Mouse (Mus musculus): ENCODE measurements around the gene OR5BS1P. TPM values are rescaled to one million over a fixed set of nuclear protein-coding genes. Genes with fewer than 3 reads are reported as not detected.
"Not testable (repeated sequence)": the region's sequence is repeated elsewhere in the genome, so short reads cannot be mapped to it uniquely, and the experiment has no call there.

The OR5BS1P gene
- polyA plus RNA-seq (2012; rRNA removed): 0.03 and 0.05 TPM in 2 replicates

DNA sequence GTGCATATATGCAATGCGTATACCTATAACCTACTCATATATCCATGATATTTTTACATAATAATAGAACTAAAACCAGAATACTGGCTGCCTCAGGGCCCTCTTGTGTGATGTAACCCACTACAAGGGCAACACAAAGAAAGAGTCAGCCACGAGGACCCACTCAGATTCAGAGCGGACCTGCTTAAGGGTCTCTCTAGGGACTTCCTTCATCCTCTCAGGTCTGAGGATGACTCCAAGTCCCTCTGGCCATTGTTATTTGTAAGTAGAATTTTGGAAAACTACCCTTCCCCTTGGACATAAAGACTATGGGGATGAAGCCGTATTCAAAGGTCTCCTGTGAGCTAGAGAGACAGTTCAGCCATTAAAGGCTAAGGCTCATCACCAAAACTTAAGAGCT, at the start of gene OR5BS1P:
TSS of gene OR5BS1P (plus strand) at position 301 of the 400 bp plus-strand sequence.
- no peak for DNase-seq
- TF ChIP-seq POLR2A (IDR thresholded peaks at IDR 0.05; ENCODE audit: borderline replicate concordance, extremely low read depth, low read depth, low read length): no peak
- WGBS: 95% methylated on average over 4 of the region's 4 CpGs
- no peak within 1 kb of the TSS for H3K4me3 ChIP-seq (replicated peaks; ENCODE audit: extremely low read depth, low read depth, low read length)
- H3K4me1 ChIP-seq (ENCODE audit: control insufficient read depth, insufficient read depth, low read length): no peaks in the 10 kb centered on the region

DNA sequence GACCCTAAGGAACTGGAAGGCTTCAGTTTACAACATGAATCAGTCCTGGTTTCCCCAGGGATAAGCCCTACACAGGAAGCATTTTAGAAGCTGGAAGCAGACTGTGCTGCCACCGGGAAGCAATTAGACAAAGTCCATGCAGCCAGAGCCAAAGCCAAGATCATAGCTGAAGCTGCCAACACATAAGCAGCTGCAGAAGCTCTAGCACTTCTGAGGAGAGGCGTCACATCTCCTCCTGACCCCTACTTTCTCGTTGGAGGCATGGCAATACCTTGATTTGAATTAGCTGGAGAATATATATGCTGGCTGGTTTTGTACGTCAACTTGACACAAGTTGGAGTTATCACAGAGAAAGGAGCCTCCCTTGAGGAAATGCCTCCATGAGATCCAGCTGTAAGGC, 48.8 kb upstream of the OR5BS1P start:
- WGBS: 47% methylated on average over 4 of the region's 4 CpGs
- Histone ChIP-seq H3K4me1 (ENCODE audit: control insufficient read depth, insufficient read depth, low read length) (no peaks in the 10 kb centered on the region), H3K4me3 (replicated peaks; ENCODE audit: extremely low read depth, low read depth, low read length) (no peak overlapping the region)
- no peak for TF ChIP-seq POLR2A (IDR thresholded peaks at IDR 0.05; ENCODE audit: borderline replicate concordance, extremely low read depth, low read depth, low read length)
- TF ChIP-seq CTCF (IDR thresholded peaks at IDR 0.05; ENCODE audit: insufficient read depth, low read length): no peak
- DNase-seq: no peak

DNA sequence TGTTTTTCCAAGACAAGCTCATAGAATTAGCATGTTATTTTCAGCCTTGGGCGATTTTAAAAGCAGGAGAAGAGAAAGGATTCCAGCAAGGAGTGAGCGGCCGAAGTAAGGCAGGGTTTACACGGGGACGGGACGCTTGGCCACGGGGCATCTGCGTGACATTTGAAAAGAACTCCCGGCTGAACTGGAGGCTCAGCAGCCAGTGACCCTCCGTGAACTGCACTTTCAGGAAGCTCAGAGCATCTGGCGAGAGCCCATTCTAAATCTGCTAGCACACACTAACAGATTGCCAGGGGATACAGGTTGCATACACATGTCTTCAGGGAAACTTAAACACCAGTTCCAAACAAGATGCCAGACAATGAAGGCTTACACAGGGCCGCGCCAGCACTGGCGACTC, 45.4 kb upstream of the OR5BS1P start:
- TF ChIP-seq CTCF (IDR thresholded peaks at IDR 0.05; ENCODE audit: insufficient read depth, low read length): no peak
- no peak for TF ChIP-seq POLR2A (IDR thresholded peaks at IDR 0.05; ENCODE audit: borderline replicate concordance, extremely low read depth, low read depth, low read length)
- no peak overlapping the region for H3K4me3 ChIP-seq (replicated peaks; ENCODE audit: extremely low read depth, low read depth, low read length)
- no peak for DNase-seq
- H3K4me1 ChIP-seq (ENCODE audit: control insufficient read depth, insufficient read depth, low read length): no peaks in the 10 kb centered on the region
- 44% methylated on average over 14 of the region's 14 CpGs for WGBS

DNA sequence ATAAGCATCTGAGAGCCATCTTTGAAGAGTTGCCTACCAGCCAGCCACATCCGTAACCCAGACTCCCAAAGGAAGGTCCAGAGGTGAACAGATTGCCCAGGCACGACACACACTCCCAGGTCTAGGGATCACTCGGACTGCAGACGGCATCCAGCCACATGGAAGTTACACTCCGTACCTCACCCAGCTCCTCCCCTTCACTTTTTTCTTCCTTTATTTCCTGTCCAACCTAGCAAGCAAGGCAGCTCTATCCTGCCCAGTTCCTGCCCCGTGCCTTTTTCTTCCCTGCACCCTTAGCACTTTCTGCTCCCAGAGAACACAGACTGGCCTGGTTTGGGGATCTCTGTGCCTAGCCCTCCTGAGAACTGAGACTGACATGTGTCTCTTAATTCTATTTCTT, 44.9 kb upstream of the OR5BS1P start:
- WGBS: 24% methylated on average over 6 of the region's 6 CpGs
- H3K4me1 ChIP-seq (ENCODE audit: control insufficient read depth, insufficient read depth, low read length): no peaks in the 10 kb centered on the region
- DNase-seq: no peak
- H3K4me3 ChIP-seq (replicated peaks; ENCODE audit: extremely low read depth, low read depth, low read length): no peak overlapping the region
- no peak for TF ChIP-seq CTCF (IDR thresholded peaks at IDR 0.05; ENCODE audit: insufficient read depth, low read length)

DNA sequence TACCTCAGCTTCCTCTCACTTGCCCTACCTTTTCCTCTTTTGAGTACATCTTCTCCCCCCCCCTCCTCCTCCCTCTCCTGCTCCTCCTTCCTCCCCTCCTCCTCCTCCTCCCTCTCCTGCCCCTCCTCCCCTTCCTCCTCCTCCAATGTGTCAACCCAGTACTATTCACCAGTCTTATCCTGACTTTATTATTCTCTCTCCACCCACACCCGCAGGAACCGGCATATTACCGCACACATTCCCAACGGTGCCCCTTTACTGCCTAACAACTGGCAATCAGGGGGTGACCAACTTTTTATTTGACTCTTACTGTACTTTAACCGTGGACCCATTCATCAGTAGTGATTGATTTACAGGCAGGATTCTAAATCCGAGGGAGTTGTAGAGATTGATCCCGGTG, 44.5 kb upstream of the OR5BS1P start:
- WGBS: 82% methylated on average over 7 of the region's 7 CpGs
- Histone ChIP-seq H3K4me3 (replicated peaks; ENCODE audit: extremely low read depth, low read depth, low read length) (no peak overlapping the region), H3K4me1 (ENCODE audit: control insufficient read depth, insufficient read depth, low read length) (no peaks in the 10 kb centered on the region)
- no peak for DNase-seq
- TF ChIP-seq POLR2A (IDR thresholded peaks at IDR 0.05; ENCODE audit: borderline replicate concordance, extremely low read depth, low read depth, low read length): no peak
- no peak for TF ChIP-seq CTCF (IDR thresholded peaks at IDR 0.05; ENCODE audit: insufficient read depth, low read length)

DNA sequence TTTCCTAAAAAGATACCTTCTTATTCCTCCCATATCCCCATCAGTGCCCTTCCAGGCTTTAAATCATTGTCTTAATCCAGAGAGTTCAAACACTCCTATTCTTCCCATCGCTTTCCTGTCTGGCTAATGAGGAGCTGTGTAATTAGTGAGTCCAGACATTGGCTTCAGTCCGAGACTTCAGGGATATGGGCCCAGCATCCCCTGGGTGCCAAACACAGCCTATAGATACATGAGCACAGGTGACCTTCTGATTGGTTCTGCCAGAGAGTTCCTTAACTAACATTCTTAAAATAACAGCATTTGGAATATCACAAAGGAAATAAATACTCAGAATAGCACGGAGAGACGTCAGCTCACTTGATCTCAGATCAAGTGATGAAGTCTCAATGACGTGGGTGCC, 38.8 kb upstream of the OR5BS1P start, which contains the start of gene Olfr282:
TSS of gene Olfr282 (plus strand) at position 301 of the 400 bp plus-strand sequence.
- DNase-seq; H3K4me1 ChIP-seq (ENCODE audit: control insufficient read depth, insufficient read depth, low read length); H3K4me3 ChIP-seq (replicated peaks; ENCODE audit: extremely low read depth, low read depth, low read length): not testable (repeated sequence)
- WGBS: 69% methylated on average over 5 of the region's 5 CpGs

DNA sequence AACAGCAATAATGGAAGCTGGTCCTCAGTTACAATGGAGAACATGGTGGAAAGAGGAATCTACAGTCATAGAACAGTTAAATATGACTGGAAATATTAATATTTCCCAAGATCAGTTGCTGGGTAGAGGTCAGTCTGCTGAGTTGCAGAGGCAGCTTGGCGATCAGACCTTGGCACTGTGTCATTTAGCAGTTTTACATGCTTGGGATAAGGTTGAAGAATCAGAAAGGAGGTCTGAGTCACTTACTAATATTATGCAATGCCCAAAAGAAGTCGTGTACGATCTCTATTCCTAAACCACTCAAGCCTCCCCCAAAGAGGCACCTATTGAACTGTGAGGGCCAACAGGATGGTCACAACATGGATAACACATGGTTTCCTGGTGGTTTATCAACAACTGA, 25.1 kb upstream of the OR5BS1P start:
- TF ChIP-seq POLR2A (IDR thresholded peaks at IDR 0.05; ENCODE audit: borderline replicate concordance, extremely low read depth, low read depth, low read length): no peak
- TF ChIP-seq CTCF (IDR thresholded peaks at IDR 0.05; ENCODE audit: insufficient read depth, low read length): no peak
- Histone ChIP-seq H3K4me3 (replicated peaks; ENCODE audit: extremely low read depth, low read depth, low read length) (no peak overlapping the region), H3K4me1 (ENCODE audit: control insufficient read depth, insufficient read depth, low read length) (no peaks in the 10 kb centered on the region)
- WGBS: 77% methylated on average over 3 of the region's 3 CpGs
- no peak for DNase-seq

DNA sequence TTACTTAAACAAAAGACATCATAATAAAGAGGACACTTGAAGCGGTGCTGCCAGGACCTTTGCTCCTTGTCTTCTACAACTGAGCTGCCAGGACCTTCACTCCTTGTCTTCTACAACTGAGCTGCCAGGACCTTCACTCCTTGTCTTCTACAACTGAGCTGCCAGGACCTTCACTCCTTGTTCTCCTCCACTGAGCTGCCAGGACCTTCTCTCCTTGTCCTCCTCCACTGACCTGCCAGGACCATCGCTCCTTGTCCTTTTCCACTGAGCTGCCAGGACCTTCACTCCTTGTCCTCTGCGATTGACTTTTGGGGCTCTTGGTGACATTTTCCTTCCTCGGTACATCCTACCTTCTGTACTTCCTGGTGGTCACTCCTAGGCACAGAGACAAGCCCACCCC, 21.2 kb upstream of the OR5BS1P start:
- TF ChIP-seq CTCF (IDR thresholded peaks at IDR 0.05; ENCODE audit: insufficient read depth, low read length): no peak
- TF ChIP-seq POLR2A (IDR thresholded peaks at IDR 0.05; ENCODE audit: borderline replicate concordance, extremely low read depth, low read depth, low read length): no peak
- no peak for DNase-seq
- H3K4me1 ChIP-seq (ENCODE audit: control insufficient read depth, insufficient read depth, low read length): no peaks in the 10 kb centered on the region; the same call in 1 of the 2 replicates
- no peak overlapping the region for H3K4me3 ChIP-seq (replicated peaks; ENCODE audit: extremely low read depth, low read depth, low read length)
- WGBS: 56% methylated on average over 4 of the region's 4 CpGs

DNA sequence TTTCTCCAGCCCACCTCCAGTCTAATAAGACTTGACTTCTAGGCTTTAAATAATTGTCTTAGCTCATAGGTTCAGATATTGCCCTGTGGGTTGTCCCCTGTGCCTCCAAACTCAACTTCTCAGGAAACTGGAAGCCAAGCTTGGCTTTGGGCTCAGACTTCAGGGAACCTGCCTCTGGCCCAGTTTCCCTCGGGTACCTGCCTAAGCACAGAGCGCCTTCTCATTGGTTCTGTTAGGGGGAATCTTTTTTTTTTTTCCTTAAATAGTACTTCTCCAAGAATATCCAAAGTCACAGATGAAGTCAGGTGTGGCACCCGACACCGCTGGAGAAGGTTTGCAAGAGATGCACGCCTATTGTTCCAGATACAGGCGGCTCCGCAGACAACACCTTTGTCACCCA, 17.4 kb upstream of the OR5BS1P start, which contains the start of gene Olfr281:
TSS of gene Olfr281 (plus strand) at position 301 of the 400 bp plus-strand sequence.
- DNase-seq: no peak
- WGBS: 92% methylated on average over 7 of the region's 7 CpGs
- Histone ChIP-seq H3K4me3 (replicated peaks; ENCODE audit: extremely low read depth, low read depth, low read length) (no peak within 1 kb of the TSS), H3K4me1 (ENCODE audit: control insufficient read depth, insufficient read depth, low read length) (no peaks in the 10 kb centered on the region; the same call in 1 of the 2 replicates)
- TF ChIP-seq CTCF (IDR thresholded peaks at IDR 0.05; ENCODE audit: insufficient read depth, low read length) (no peak), POLR2A (IDR thresholded peaks at IDR 0.05; ENCODE audit: borderline replicate concordance, extremely low read depth, low read depth, low read length) (no peak)

DNA sequence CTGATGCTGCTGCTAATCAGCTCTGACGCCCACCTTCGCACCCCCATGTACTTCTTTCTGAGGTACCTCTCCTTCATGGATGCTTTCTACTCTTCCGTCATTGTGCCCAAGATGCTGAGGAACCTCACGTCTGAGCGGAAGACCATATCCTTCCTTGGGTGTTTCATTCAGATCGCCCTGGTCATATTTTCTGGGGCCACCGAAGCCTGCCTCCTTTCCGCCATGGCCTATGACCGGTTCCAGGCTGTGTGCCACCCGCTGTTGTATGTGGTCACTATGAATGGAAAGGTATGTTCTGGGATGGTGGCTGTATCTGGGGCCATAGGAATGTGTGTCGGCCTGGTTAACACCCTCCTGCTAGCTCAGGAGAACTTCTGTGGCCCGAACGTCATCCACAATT, 1.8 kb downstream of the OR5BS1P start:
- Histone ChIP-seq H3K4me1 (ENCODE audit: control insufficient read depth, insufficient read depth, low read length) (no peaks in the 10 kb centered on the region), H3K4me3 (replicated peaks; ENCODE audit: extremely low read depth, low read depth, low read length) (no peak overlapping the region)
- 92% methylated on average over 13 of the region's 13 CpGs for WGBS
- DNase-seq: no peak
- no peak for TF ChIP-seq POLR2A (IDR thresholded peaks at IDR 0.05; ENCODE audit: borderline replicate concordance, extremely low read depth, low read depth, low read length)
- TF ChIP-seq CTCF (IDR thresholded peaks at IDR 0.05; ENCODE audit: insufficient read depth, low read length): no peak

DNA sequence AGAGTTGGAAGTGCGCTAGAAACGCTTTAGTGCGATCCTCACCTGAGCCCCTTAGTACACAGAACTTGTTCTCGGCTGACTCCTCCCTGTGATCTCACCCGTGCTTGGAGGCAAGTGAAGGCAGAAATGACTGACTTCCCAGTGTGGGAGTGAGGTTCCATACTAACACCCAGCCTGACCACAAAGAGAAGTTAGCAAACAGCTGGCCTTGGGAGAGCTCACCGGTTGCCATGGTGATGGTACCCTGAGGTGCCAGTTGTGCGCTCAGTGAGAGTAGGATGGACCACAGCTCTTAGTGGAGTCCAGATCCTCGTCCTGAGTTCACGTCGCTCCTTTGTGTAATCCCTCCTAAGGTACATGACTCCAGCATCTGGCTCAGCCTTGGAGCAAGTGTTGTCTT, 5.3 kb downstream of the OR5BS1P start:
- no peak for DNase-seq
- Histone ChIP-seq H3K4me1 (ENCODE audit: control insufficient read depth, insufficient read depth, low read length) (no peaks in the 10 kb centered on the region), H3K4me3 (replicated peaks; ENCODE audit: extremely low read depth, low read depth, low read length) (no peak overlapping the region)
- WGBS: 75% methylated on average over 10 of the region's 10 CpGs
- TF ChIP-seq POLR2A (IDR thresholded peaks at IDR 0.05; ENCODE audit: borderline replicate concordance, extremely low read depth, low read depth, low read length): no peak
- no peak for TF ChIP-seq CTCF (IDR thresholded peaks at IDR 0.05; ENCODE audit: insufficient read depth, low read length)
